ENCODE assay signal across 8 mouse cellular contexts in the genomic region with DNA sequence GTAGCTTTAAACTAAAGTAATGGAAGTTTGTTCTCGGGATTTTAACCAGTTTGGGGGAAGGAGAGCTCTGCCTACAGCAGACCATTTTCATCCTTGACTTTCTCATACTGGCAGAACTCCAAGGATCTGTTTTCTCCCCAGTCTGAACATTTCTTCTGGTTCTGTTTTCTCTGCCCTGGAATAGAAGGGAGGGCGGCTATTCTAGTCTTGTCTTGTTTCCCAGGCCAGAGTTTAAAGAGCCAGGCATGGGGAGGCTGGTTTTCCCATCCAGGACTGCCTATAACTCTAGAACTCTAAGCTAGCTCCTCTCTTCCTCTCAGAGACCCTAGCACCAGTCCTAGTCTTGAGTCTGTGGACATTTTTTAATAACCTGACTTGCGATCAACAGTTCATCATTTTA. TPM values are rescaled to one million over a fixed set of nuclear protein-coding genes. Genes with fewer than 3 reads are reported as not detected.
DNase-seq lines count a peak whose midpoint lies in the region; ATAC-seq lines count a peak whose summit lies in the region.

No protein-coding gene starts in this region.

- H3K4me1 ChIP-seq in kidney, embryonic 16.5 days (ENCODE audit: insufficient read depth, low read length), result peaks cover 27% of the 10 kb centered on the region
- H3K4me1 ChIP-seq in heart, embryonic 16.5 days (ENCODE audit: control insufficient read depth, insufficient read depth, low read length), result peaks cover 73% of the 10 kb centered on the region
- H3K4me1 ChIP-seq in forebrain, embryonic 10.5 days, result peaks cover 18% of the 10 kb centered on the region

- peaks cover 20% of the 10 kb centered on the region for H3K27me3 ChIP-seq in kidney, embryonic 16.5 days (ENCODE audit: insufficient read depth, low read length)
- H3K27me3 ChIP-seq in heart, embryonic 16.5 days (ENCODE audit: control insufficient read depth, insufficient read depth, low read length), result no peaks in the 10 kb centered on the region
- peaks cover 68% of the 10 kb centered on the region for H3K27me3 ChIP-seq in forebrain, embryonic 10.5 days (ENCODE audit: poor library complexity, severe bottlenecking)

- H3K27ac ChIP-seq in kidney, embryonic 16.5 days (ENCODE audit: low read length), result peak overlapping the region; percentile 27
- H3K27ac ChIP-seq in heart, embryonic 16.5 days (ENCODE audit: low read length), result peak overlapping the region; percentile 86
- H3K27ac ChIP-seq in forebrain, embryonic 10.5 days, result no peak overlapping the region

- H3K4me2 ChIP-seq in kidney, embryonic 16.5 days (replicated peaks; ENCODE audit: low read depth, low read length), result peak overlapping the region; percentile 29; the same call in 1 of the 2 replicates
- peak overlapping the region; percentile 37 for H3K4me2 ChIP-seq in heart, embryonic 16.5 days (ENCODE audit: low read depth, low read length)

- H3K4me3 ChIP-seq in kidney, embryonic 16.5 days (ENCODE audit: low read length), result no peak overlapping the region
- peak overlapping the region; percentile 12; the same call in 1 of the 2 replicates for H3K4me3 ChIP-seq in heart, embryonic 16.5 days (ENCODE audit: low read length)
- no peak overlapping the region for H3K4me3 ChIP-seq in forebrain, embryonic 10.5 days

- peak; percentile 54 to 89 for DNase-seq in adrenal gland, adult (ENCODE audit: inconsistent age in 2 of 2, low spot score in 1 of 2)
- no peak for DNase-seq in adrenal gland, postnatal 36 days
- DNase-seq in kidney, adult 9 months, result no peak
- peak; percentile 39 for DNase-seq in lung, postnatal 25 days (ENCODE audit: low spot score)
- no peak for DNase-seq in T-cell, adult 2 months (ENCODE audit: low spot score)
- no peak for DNase-seq in forebrain, embryonic 10.5 days (ENCODE audit: extremely low spot score, low spot score)

- 30% methylated on average over 3 of the region's 3 CpGs for whole genome bisulfite sequencing in kidney, embryonic 16.5 days
- WGBS in heart, embryonic 16.5 days, result 30% methylated on average over 3 of the region's 3 CpGs
- WGBS in forebrain, embryonic 10.5 days, result 32% methylated on average over 3 of the region's 3 CpGs

- ATAC-seq in kidney, embryonic 16.5 days (ENCODE audit: low FRiP score, low TSS enrichment), result no peak
- no peak for ATAC-seq in heart, embryonic 16.5 days (replicated peaks; ENCODE audit: extremely low read depth, insufficient read depth, low FRiP score)

- H3K9me3 ChIP-seq in kidney, embryonic 16.5 days (ENCODE audit: low read length), result no peaks in the 10 kb centered on the region
- H3K9me3 ChIP-seq in heart, embryonic 16.5 days (replicated peaks; ENCODE audit: control insufficient read depth, low read length), result no peaks in the 10 kb centered on the region
- no peaks in the 10 kb centered on the region for H3K9me3 ChIP-seq in forebrain, embryonic 10.5 days

- no peak overlapping the region for H3K9ac ChIP-seq in kidney, embryonic 16.5 days (replicated peaks; ENCODE audit: low read length)
- H3K9ac ChIP-seq in heart, embryonic 16.5 days (ENCODE audit: low read length), result peak overlapping the region; percentile 54

- peaks cover 3% of the 10 kb centered on the region; the same call in 1 of the 2 replicates for H3K36me3 ChIP-seq in kidney, embryonic 16.5 days (ENCODE audit: insufficient read depth, low read length)
- peaks cover 30% of the 10 kb centered on the region for H3K36me3 ChIP-seq in heart, embryonic 16.5 days (ENCODE audit: control insufficient read depth, insufficient read depth)
- no peaks in the 10 kb centered on the region for H3K36me3 ChIP-seq in forebrain, embryonic 10.5 days (replicated peaks)

RNA-seq across cellular contexts. Expression of gene Cavin1, which starts 10.9 kb away (rescaled TPM):
- 100 to 1,000 TPM; 307 to 340 TPM for total RNA-seq in adrenal gland, postnatal 36 days (2021)
- polyA plus RNA-seq in kidney, embryonic 16.5 days (2015; fragmentation: Nextera tagmentation; extraction: Ambion mirVana), result 140 and 161 TPM in 2 replicates
- polyA plus RNA-seq in heart, embryonic 16.5 days (2015; fragmentation: Nextera tagmentation; extraction: Ambion mirVana), result 428 and 460 TPM in 2 replicates
- 16.1 and 16.6 TPM in 2 replicates for polyA plus RNA-seq in forebrain, embryonic 10.5 days (2016; fragmentation: Nextera tagmentation; extraction: Ambion mirVana)

RNA-seq across cellular contexts. Expression of gene Stat3, which starts 20.5 kb away (rescaled TPM):
- total RNA-seq in adrenal gland, postnatal 36 days (2021), result 100 to 1,000 TPM in 1 of 2 experiments, 10 to 100 TPM in 1; 74.2 to 109 TPM
- 47.9 and 54.4 TPM in 2 replicates for polyA plus RNA-seq in kidney, embryonic 16.5 days (2015; fragmentation: Nextera tagmentation; extraction: Ambion mirVana)
- 60.4 and 64.9 TPM in 2 replicates for polyA plus RNA-seq in heart, embryonic 16.5 days (2015; fragmentation: Nextera tagmentation; extraction: Ambion mirVana)
- 15.0 and 15.6 TPM in 2 replicates for polyA plus RNA-seq in forebrain, embryonic 10.5 days (2016; fragmentation: Nextera tagmentation; extraction: Ambion mirVana)

RNA-seq across cellular contexts. Expression of gene Atp6v0a1, which starts 49.4 kb away (rescaled TPM):
- total RNA-seq in adrenal gland, postnatal 36 days (2021), result 100 to 1,000 TPM; 122 to 148 TPM
- polyA plus RNA-seq in kidney, embryonic 16.5 days (2015; fragmentation: Nextera tagmentation; extraction: Ambion mirVana), result 42.2 and 45.3 TPM in 2 replicates
- 50.7 and 53.6 TPM in 2 replicates for polyA plus RNA-seq in heart, embryonic 16.5 days (2015; fragmentation: Nextera tagmentation; extraction: Ambion mirVana)
- polyA plus RNA-seq in forebrain, embryonic 10.5 days (2016; fragmentation: Nextera tagmentation; extraction: Ambion mirVana), result 34.5 and 36.9 TPM in 2 replicates

Comparison
In these comparisons a context has a peak if more than half of its experiments do, and no peak if none do; other contexts are left out.
1. DNase-seq: peak in adrenal gland, adult (2 of 2) and lung, postnatal 25 days (single experiment); none in adrenal gland, postnatal 36 days (0 of 2), kidney, adult 9 months (single experiment), T-cell, adult 2 months (single experiment) and forebrain, embryonic 10.5 days (single experiment).